Mouse (Mus musculus) spleen, adult 12 weeks (tissue): ENCODE measurements around the gene Macrod2.

ENCODE experiments used
- DNase-seq: peaks from one replicate; pipeline ENCODE4 v3.0.0; 2022; ENCODE audit warnings: low spot score

Gene Macrod2

GRCm38 (mm10) chr2:140395179-140395578 lies at the start of gene Macrod2:
Gene Macrod2, plus strand, starts transcription at chr2:140395309.
- peak; percentile 80 for DNase-seq

- no peak for DNase-seq
These were observed 35.2 kb upstream of the Macrod2 start for GRCm38 (mm10) chr2:140359905-140360304.

GRCm38 (mm10) chr2:140364804-140365203 lies 30.3 kb upstream of the Macrod2 start:
- no peak for DNase-seq

GRCm38 (mm10) chr2:140389525-140389924 lies 5.6 kb upstream of the Macrod2 start, which contains the start of gene Sel1l2:
Gene Sel1l2, minus strand, starts transcription at chr2:140389706.
- no peak for DNase-seq

- DNase-seq: peak; percentile 1
These were observed 679 bp downstream of the Macrod2 start for GRCm38 (mm10) chr2:140395744-140396231.

GRCm38 (mm10) chr2:140425844-140426243 lies 30.7 kb downstream of the Macrod2 start:
- no peak for DNase-seq

- DNase-seq: no peak
These were observed 32.2 kb downstream of the Macrod2 start for GRCm38 (mm10) chr2:140427283-140427682.

GRCm38 (mm10) chr2:140439081-140439480 lies 44.0 kb downstream of the Macrod2 start:
- no peak for DNase-seq

- DNase-seq: no peak
These were observed 53.5 kb downstream of the Macrod2 start for GRCm38 (mm10) chr2:140448636-140449035.

GRCm38 (mm10) chr2:140475770-140476169 lies 80.7 kb downstream of the Macrod2 start:
- no peak for DNase-seq

- DNase-seq: no peak
These were observed 81.8 kb downstream of the Macrod2 start for GRCm38 (mm10) chr2:140476891-140477290.

- no peak for DNase-seq
These were observed 87.5 kb downstream of the Macrod2 start for GRCm38 (mm10) chr2:140482604-140483003.

- DNase-seq: no peak
These were observed 102.6 kb downstream of the Macrod2 start for GRCm38 (mm10) chr2:140497688-140498087.

GRCm38 (mm10) chr2:140500951-140501350 lies 105.8 kb downstream of the Macrod2 start:
- DNase-seq: no peak

- DNase-seq: no peak
These were observed 126.4 kb downstream of the Macrod2 start for GRCm38 (mm10) chr2:140521472-140521871.

- no peak for DNase-seq
These were observed 135.1 kb downstream of the Macrod2 start for GRCm38 (mm10) chr2:140530214-140530613.

GRCm38 (mm10) chr2:140532024-140532423 lies 136.9 kb downstream of the Macrod2 start:
- DNase-seq: no peak

GRCm38 (mm10) chr2:140532859-140533519 lies 137.9 kb downstream of the Macrod2 start:
- no peak for DNase-seq

GRCm38 (mm10) chr2:140533621-140534020 lies 138.5 kb downstream of the Macrod2 start:
- no peak for DNase-seq

GRCm38 (mm10) chr2:140534583-140534982 lies 139.5 kb downstream of the Macrod2 start:
- no peak for DNase-seq

- no peak for DNase-seq
These were observed 140.9 kb downstream of the Macrod2 start for GRCm38 (mm10) chr2:140535832-140536571.

- DNase-seq: no peak
These were observed 154.2 kb downstream of the Macrod2 start for GRCm38 (mm10) chr2:140549286-140549685.

- DNase-seq: no peak
These were observed 166.3 kb downstream of the Macrod2 start for GRCm38 (mm10) chr2:140561426-140561825.
